Mouse (Mus musculus) brain, embryonic 14.5 days (tissue): Measurements from ENCODE around the gene Auts2.

Experiments used
- CTCF ChIP-seq: fragments of 200-500 bp; IDR thresholded peaks from 2 replicates; pipeline ENCODE4 v1.5.1; 2012; ENCODE audit warnings: inconsistent platforms, mild to moderate bottlenecking, moderate library complexity, borderline replicate concordance; ENCODE audit not compliant: insufficient read depth, insufficient read length; ENCODE audit errors: extremely low read depth
- POLR2A ChIP-seq: fragments of 200-500 bp; IDR thresholded peaks from 2 replicates; pipeline ENCODE4 v1.6.1; 2012; ENCODE audit warnings: mild to moderate bottlenecking, inconsistent platforms, borderline replicate concordance; ENCODE audit not compliant: poor library complexity, insufficient read depth, insufficient read length, severe bottlenecking; ENCODE audit errors: extremely low read depth

DNA sequence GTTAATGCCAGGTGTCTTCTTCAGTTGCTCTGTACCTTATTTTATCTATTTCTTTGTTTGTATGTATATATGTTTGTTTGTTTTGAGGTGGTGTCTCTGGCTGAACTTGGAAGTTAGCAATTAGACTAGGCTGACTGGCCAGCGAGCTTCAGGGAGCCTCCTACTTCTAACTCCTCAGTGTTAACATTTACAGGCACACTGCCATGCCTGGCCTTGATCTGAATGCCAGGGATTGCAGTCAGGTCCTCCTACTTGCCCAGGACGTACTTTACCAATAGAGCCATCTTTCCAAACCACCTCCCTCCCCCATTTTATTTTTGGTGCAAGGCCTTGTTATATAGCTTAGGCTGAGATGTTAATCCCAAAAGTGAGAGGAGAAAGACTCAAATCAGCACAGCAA is 1122.7 kb downstream of the Auts2 start:
- no peak for TF ChIP-seq CTCF
- no peak for TF ChIP-seq POLR2A
